Mouse (Mus musculus): Measurements from ENCODE around the gene Rd3. TPM values are rescaled to one million over a fixed set of nuclear protein-coding genes. Genes with fewer than 3 reads are reported as not detected.

Rd3 gene
- polyA plus RNA-seq, 1 experiment, result not detected

GRCm38 (mm10) chr1:191952733-191953335 lies 24.3 kb upstream of the Rd3 start:
- Histone ChIP-seq H3ac (ENCODE audit: control insufficient read depth, insufficient read length) (no peak overlapping the region), H3K27me3 (ENCODE audit: control insufficient read depth, insufficient read depth, insufficient read length) (peaks cover 14% of the 10 kb centered on the region), H3K4me2 (ENCODE audit: low read depth) (no peak overlapping the region), H3K36me3 (ENCODE audit: control insufficient read depth, insufficient read depth) (no peaks in the 10 kb centered on the region), H3K4me3 (no peak overlapping the region), H3K79me2 (ENCODE audit: control insufficient read depth, insufficient read depth) (no peaks in the 10 kb centered on the region)
- TF ChIP-seq POLR2AphosphoS2 (IDR thresholded peaks at IDR 0.05; ENCODE audit: insufficient read length, low read depth), result no peak

- TF ChIP-seq E2F4 (IDR thresholded peaks at IDR 0.05; ENCODE audit: insufficient read depth) (no peak), REST (IDR thresholded peaks at IDR 0.05; ENCODE audit: insufficient read depth, insufficient read length) (no peak), MAX (IDR thresholded peaks at IDR 0.05; ENCODE audit: low read depth) (no peak), POLR2AphosphoS2 (IDR thresholded peaks at IDR 0.05; ENCODE audit: insufficient read length, low read depth) (no peak), SRF (IDR thresholded peaks at IDR 0.05; ENCODE audit: control insufficient read depth, insufficient read length, low read depth) (no peak), USF1 (IDR thresholded peaks at IDR 0.05; ENCODE audit: low read depth) (no peak), POLR2A (IDR thresholded peaks at IDR 0.05; ENCODE audit: insufficient read length, low read depth) (no peak), TCF3 (IDR thresholded peaks at IDR 0.05; ENCODE audit: insufficient read length, low read depth) (no peak), MYOD1 (IDR thresholded peaks at IDR 0.05; ENCODE audit: control insufficient read depth in 1 of 3, insufficient read length in 2 of 3, low read depth in 2 of 3) (no peak), CEBPB (IDR thresholded peaks at IDR 0.05; ENCODE audit: insufficient read depth, poor library complexity, severe bottlenecking) (no peak), TCF12 (IDR thresholded peaks at IDR 0.05; ENCODE audit: insufficient read depth, poor library complexity, severe bottlenecking) (no peak), MYOG (IDR thresholded peaks at IDR 0.05; ENCODE audit: control insufficient read depth in 1 of 3, insufficient read depth in 1 of 3, insufficient read length in 2 of 3, low read depth in 2 of 3) (no peak)
- no peak overlapping the region for H3K4me2 ChIP-seq (ENCODE audit: low read depth)
- peaks cover 8% of the 10 kb centered on the region for H3K27me3 ChIP-seq (ENCODE audit: control insufficient read depth, insufficient read depth, insufficient read length)
- no peak overlapping the region for H3K4me3 ChIP-seq
- H3K79me2 ChIP-seq (ENCODE audit: control insufficient read depth, insufficient read depth), result no peaks in the 10 kb centered on the region
- no peaks in the 10 kb centered on the region for H3K36me3 ChIP-seq (ENCODE audit: control insufficient read depth, insufficient read depth)
- no peak overlapping the region for H3ac ChIP-seq (ENCODE audit: control insufficient read depth, insufficient read length)
These were observed 22.1 kb upstream of the Rd3 start for GRCm38 (mm10) chr1:191955101-191955500.

- Histone ChIP-seq H3K27me3 (ENCODE audit: control insufficient read depth, insufficient read depth, insufficient read length) (peaks cover 4% of the 10 kb centered on the region), H3K4me2 (ENCODE audit: low read depth) (no peak overlapping the region), H3K36me3 (ENCODE audit: control insufficient read depth, insufficient read depth) (no peaks in the 10 kb centered on the region), H3K79me2 (ENCODE audit: control insufficient read depth, insufficient read depth) (no peaks in the 10 kb centered on the region), H3ac (ENCODE audit: control insufficient read depth, insufficient read length) (no peak overlapping the region), H3K4me3 (no peak overlapping the region)
- TF ChIP-seq USF1 (IDR thresholded peaks at IDR 0.05; ENCODE audit: low read depth), result no peak
- TF ChIP-seq MYOD1 (IDR thresholded peaks at IDR 0.05; ENCODE audit: control insufficient read depth in 1 of 3, insufficient read length in 2 of 3, low read depth in 2 of 3), result no peak
- TF ChIP-seq REST (IDR thresholded peaks at IDR 0.05; ENCODE audit: insufficient read depth, insufficient read length), result no peak
- no peak for TF ChIP-seq MYOG (IDR thresholded peaks at IDR 0.05; ENCODE audit: control insufficient read depth in 1 of 3, insufficient read depth in 1 of 3, insufficient read length in 2 of 3, low read depth in 2 of 3)
- TF ChIP-seq POLR2A (IDR thresholded peaks at IDR 0.05; ENCODE audit: insufficient read length, low read depth), result no peak
- no peak for TF ChIP-seq MAX (IDR thresholded peaks at IDR 0.05; ENCODE audit: low read depth)
- no peak for TF ChIP-seq TCF12 (IDR thresholded peaks at IDR 0.05; ENCODE audit: insufficient read depth, poor library complexity, severe bottlenecking)
- no peak for TF ChIP-seq SRF (IDR thresholded peaks at IDR 0.05; ENCODE audit: control insufficient read depth, insufficient read length, low read depth)
- TF ChIP-seq POLR2AphosphoS2 (IDR thresholded peaks at IDR 0.05; ENCODE audit: insufficient read length, low read depth), result no peak
- no peak for TF ChIP-seq CEBPB (IDR thresholded peaks at IDR 0.05; ENCODE audit: insufficient read depth, poor library complexity, severe bottlenecking)
- no peak for TF ChIP-seq TCF3 (IDR thresholded peaks at IDR 0.05; ENCODE audit: insufficient read length, low read depth)
- no peak for TF ChIP-seq E2F4 (IDR thresholded peaks at IDR 0.05; ENCODE audit: insufficient read depth)
These were observed 20.9 kb upstream of the Rd3 start for GRCm38 (mm10) chr1:191956261-191956660.

GRCm38 (mm10) chr1:191956871-191957270 lies 20.3 kb upstream of the Rd3 start:
- H3K79me2 ChIP-seq (ENCODE audit: control insufficient read depth, insufficient read depth), result no peaks in the 10 kb centered on the region
- H3K4me3 ChIP-seq, result no peak overlapping the region
- H3K4me2 ChIP-seq (ENCODE audit: low read depth), result no peak overlapping the region
- H3ac ChIP-seq (ENCODE audit: control insufficient read depth, insufficient read length), result no peak overlapping the region
- TF ChIP-seq TCF3 (IDR thresholded peaks at IDR 0.05; ENCODE audit: insufficient read length, low read depth), result no peak
- TF ChIP-seq E2F4 (IDR thresholded peaks at IDR 0.05; ENCODE audit: insufficient read depth), result no peak
- no peak for TF ChIP-seq USF1 (IDR thresholded peaks at IDR 0.05; ENCODE audit: low read depth)
- no peak for TF ChIP-seq MYOD1 (IDR thresholded peaks at IDR 0.05; ENCODE audit: control insufficient read depth in 1 of 3, insufficient read length in 2 of 3, low read depth in 2 of 3)
- no peak for TF ChIP-seq POLR2A (IDR thresholded peaks at IDR 0.05; ENCODE audit: insufficient read length, low read depth)
- TF ChIP-seq CEBPB (IDR thresholded peaks at IDR 0.05; ENCODE audit: insufficient read depth, poor library complexity, severe bottlenecking), result no peak
- TF ChIP-seq SRF (IDR thresholded peaks at IDR 0.05; ENCODE audit: control insufficient read depth, insufficient read length, low read depth), result no peak
- TF ChIP-seq REST (IDR thresholded peaks at IDR 0.05; ENCODE audit: insufficient read depth, insufficient read length), result no peak
- TF ChIP-seq MYOG (IDR thresholded peaks at IDR 0.05; ENCODE audit: control insufficient read depth in 1 of 3, insufficient read depth in 1 of 3, insufficient read length in 2 of 3, low read depth in 2 of 3), result no peak
- no peak for TF ChIP-seq POLR2AphosphoS2 (IDR thresholded peaks at IDR 0.05; ENCODE audit: insufficient read length, low read depth)
- no peak for TF ChIP-seq TCF12 (IDR thresholded peaks at IDR 0.05; ENCODE audit: insufficient read depth, poor library complexity, severe bottlenecking)
- no peaks in the 10 kb centered on the region for H3K36me3 ChIP-seq (ENCODE audit: control insufficient read depth, insufficient read depth)
- H3K27me3 ChIP-seq (ENCODE audit: control insufficient read depth, insufficient read depth, insufficient read length), result peaks cover 2% of the 10 kb centered on the region

- no peaks in the 10 kb centered on the region for H3K79me2 ChIP-seq (ENCODE audit: control insufficient read depth, insufficient read depth)
- no peak for TF ChIP-seq REST (IDR thresholded peaks at IDR 0.05; ENCODE audit: insufficient read depth, insufficient read length)
- TF ChIP-seq MYOD1 (IDR thresholded peaks at IDR 0.05; ENCODE audit: control insufficient read depth in 1 of 3, insufficient read length in 2 of 3, low read depth in 2 of 3), result no peak
- no peak for TF ChIP-seq TCF12 (IDR thresholded peaks at IDR 0.05; ENCODE audit: insufficient read depth, poor library complexity, severe bottlenecking)
- TF ChIP-seq SRF (IDR thresholded peaks at IDR 0.05; ENCODE audit: control insufficient read depth, insufficient read length, low read depth), result no peak
- TF ChIP-seq CEBPB (IDR thresholded peaks at IDR 0.05; ENCODE audit: insufficient read depth, poor library complexity, severe bottlenecking), result no peak
- H3K4me2 ChIP-seq (ENCODE audit: low read depth), result no peak overlapping the region
- no peak overlapping the region for H3K4me3 ChIP-seq
- H3K27me3 ChIP-seq (ENCODE audit: control insufficient read depth, insufficient read depth, insufficient read length), result no peaks in the 10 kb centered on the region
- no peak overlapping the region for H3ac ChIP-seq (ENCODE audit: control insufficient read depth, insufficient read length)
- H3K36me3 ChIP-seq (ENCODE audit: control insufficient read depth, insufficient read depth), result no peaks in the 10 kb centered on the region
These were observed 19.8 kb upstream of the Rd3 start for GRCm38 (mm10) chr1:191957321-191957720.

Measured in myocyte (in vitro differentiated cells).